Mouse (Mus musculus): ENCODE data around the gene Strada. TPM values are rescaled to one million over a fixed set of nuclear protein-coding genes. Genes with fewer than 3 reads are reported as not detected.
"Not testable (repeated sequence)": the region's sequence is repeated elsewhere in the genome, so short reads cannot be mapped to it uniquely, and the experiment has no call there.

Strada gene
- polyA plus RNA-seq, 1 experiment from 2014 or later: 36.7 TPM

GRCm38 (mm10) chr11:106214856-106215255 lies 12.9 kb upstream of the Strada start:
- H3K4me1 ChIP-seq (ENCODE audit: control insufficient read depth, insufficient read depth, low read length): peaks cover 12% of the 10 kb centered on the region
- peak overlapping the region; percentile 49; the same call in 1 of the 2 replicates for H3K4me2 ChIP-seq (ENCODE audit: low read depth, severe bottlenecking)
- no peak overlapping the region; the same call in 1 of the 2 replicates for H3K9ac ChIP-seq (ENCODE audit: low read length)
- ATAC-seq (ENCODE audit: insufficient number of reproducible peaks, low FRiP score, low TSS enrichment, low read depth) (no peak), DNase-seq (ENCODE audit: low spot score) (no peak)
- WGBS: 89% methylated on average over 5 of the region's 5 CpGs
- no peaks in the 10 kb centered on the region for H3K9me3 ChIP-seq (ENCODE audit: control insufficient read depth, low read length)
- peaks cover 11% of the 10 kb centered on the region; the same call in 1 of the 2 replicates for H3K36me3 ChIP-seq (ENCODE audit: control insufficient read depth, insufficient read depth, low read length)
- peak overlapping the region; percentile 85; the same call in 1 of the 2 replicates for H3K4me3 ChIP-seq (ENCODE audit: low read depth, low read length)
- no peaks in the 10 kb centered on the region for H3K27me3 ChIP-seq (ENCODE audit: control insufficient read depth, insufficient read depth, low read length)
- H3K27ac ChIP-seq (replicated peaks; ENCODE audit: low read depth, low read length): no peak overlapping the region

- Histone ChIP-seq H3K4me1 (ENCODE audit: control insufficient read depth, insufficient read depth, low read length) (peaks cover 8% of the 10 kb centered on the region; the same call in 1 of the 2 replicates), H3K4me2 (ENCODE audit: low read depth, severe bottlenecking) (no peak overlapping the region), H3K36me3 (ENCODE audit: control insufficient read depth, insufficient read depth, low read length) (peaks cover 18% of the 10 kb centered on the region), H3K4me3 (ENCODE audit: low read depth, low read length) (no peak overlapping the region), H3K27ac (replicated peaks; ENCODE audit: low read depth, low read length) (no peak overlapping the region), H3K9me3 (ENCODE audit: control insufficient read depth, low read length) (no peaks in the 10 kb centered on the region), H3K9ac (ENCODE audit: low read length) (no peak overlapping the region), H3K27me3 (ENCODE audit: control insufficient read depth, insufficient read depth, low read length) (no peaks in the 10 kb centered on the region)
- 89% methylated on average over 8 of the region's 8 CpGs for WGBS
- ATAC-seq (ENCODE audit: insufficient number of reproducible peaks, low FRiP score, low TSS enrichment, low read depth) (no peak), DNase-seq (ENCODE audit: low spot score) (no peak)
Observed at GRCm38 (mm10) chr11:106212771-106213170, 10.8 kb upstream of the Strada start.

GRCm38 (mm10) chr11:106201337-106202122 lies 438 bp downstream of the Strada start:
- WGBS: 96% methylated on average over 19 of the region's 19 CpGs
- H3K4me3 ChIP-seq (ENCODE audit: low read depth, low read length): no peak overlapping the region
- H3K27ac ChIP-seq (replicated peaks; ENCODE audit: low read depth, low read length): no peak overlapping the region
- H3K27me3 ChIP-seq (ENCODE audit: control insufficient read depth, insufficient read depth, low read length): no peaks in the 10 kb centered on the region
- H3K4me1 ChIP-seq (ENCODE audit: control insufficient read depth, insufficient read depth, low read length): no peaks in the 10 kb centered on the region
- ATAC-seq (ENCODE audit: insufficient number of reproducible peaks, low FRiP score, low TSS enrichment, low read depth) (no peak), DNase-seq (ENCODE audit: low spot score) (no peak)
- H3K9ac ChIP-seq (ENCODE audit: low read length): no peak overlapping the region
- peaks cover 19% of the 10 kb centered on the region; the same call in 1 of the 2 replicates for H3K36me3 ChIP-seq (ENCODE audit: control insufficient read depth, insufficient read depth, low read length)
- H3K4me2 ChIP-seq (ENCODE audit: low read depth, severe bottlenecking): no peak overlapping the region
- no peaks in the 10 kb centered on the region for H3K9me3 ChIP-seq (ENCODE audit: control insufficient read depth, low read length)

GRCm38 (mm10) chr11:106200756-106201155 lies 1.2 kb downstream of the Strada start:
- DNase-seq (ENCODE audit: low spot score): no peak
- H3K9ac ChIP-seq (ENCODE audit: low read length): no peak overlapping the region
- peaks cover 16% of the 10 kb centered on the region; the same call in 1 of the 2 replicates for H3K36me3 ChIP-seq (ENCODE audit: control insufficient read depth, insufficient read depth, low read length)
- 84% methylated on average over 6 of the region's 6 CpGs for WGBS
- H3K4me1 ChIP-seq (ENCODE audit: control insufficient read depth, insufficient read depth, low read length): no peaks in the 10 kb centered on the region
- no peak overlapping the region for H3K4me2 ChIP-seq (ENCODE audit: low read depth, severe bottlenecking)
- no peak overlapping the region for H3K4me3 ChIP-seq (ENCODE audit: low read depth, low read length)
- H3K27ac ChIP-seq (replicated peaks; ENCODE audit: low read depth, low read length): no peak overlapping the region
- no peak for ATAC-seq (ENCODE audit: insufficient number of reproducible peaks, low FRiP score, low TSS enrichment, low read depth)
- no peaks in the 10 kb centered on the region for H3K27me3 ChIP-seq (ENCODE audit: control insufficient read depth, insufficient read depth, low read length)
- no peaks in the 10 kb centered on the region for H3K9me3 ChIP-seq (ENCODE audit: control insufficient read depth, low read length)

GRCm38 (mm10) chr11:106199997-106200396 lies 2.0 kb downstream of the Strada start:
- not testable (repeated sequence) for ATAC-seq (ENCODE audit: insufficient number of reproducible peaks, low FRiP score, low TSS enrichment, low read depth); H3K27ac ChIP-seq (replicated peaks; ENCODE audit: low read depth, low read length); H3K9ac ChIP-seq (ENCODE audit: low read length); H3K27me3 ChIP-seq (ENCODE audit: control insufficient read depth, insufficient read depth, low read length); H3K4me3 ChIP-seq (ENCODE audit: low read depth, low read length); H3K4me1 ChIP-seq (ENCODE audit: control insufficient read depth, insufficient read depth, low read length); DNase-seq (ENCODE audit: low spot score); H3K4me2 ChIP-seq (ENCODE audit: low read depth, severe bottlenecking); H3K9me3 ChIP-seq (ENCODE audit: control insufficient read depth, low read length)
- peaks cover 16% of the 10 kb centered on the region; the same call in 1 of the 2 replicates for H3K36me3 ChIP-seq (ENCODE audit: control insufficient read depth, insufficient read depth, low read length)
- WGBS: 97% methylated on average over 7 of the region's 7 CpGs

- Histone ChIP-seq H3K4me3 (ENCODE audit: low read depth, low read length) (no peak overlapping the region), H3K9ac (ENCODE audit: low read length) (no peak overlapping the region), H3K27me3 (ENCODE audit: control insufficient read depth, insufficient read depth, low read length) (no peaks in the 10 kb centered on the region), H3K27ac (replicated peaks; ENCODE audit: low read depth, low read length) (no peak overlapping the region), H3K4me1 (ENCODE audit: control insufficient read depth, insufficient read depth, low read length) (0 out of 2 replicates have a peak, but pooled peaks cover 2% of the 10 kb centered on the region), H3K9me3 (ENCODE audit: control insufficient read depth, low read length) (no peaks in the 10 kb centered on the region), H3K36me3 (ENCODE audit: control insufficient read depth, insufficient read depth, low read length) (peaks cover 9% of the 10 kb centered on the region; the same call in 1 of the 2 replicates), H3K4me2 (ENCODE audit: low read depth, severe bottlenecking) (no peak overlapping the region)
- ATAC-seq (ENCODE audit: insufficient number of reproducible peaks, low FRiP score, low TSS enrichment, low read depth) (no peak), DNase-seq (ENCODE audit: low spot score) (no peak)
- 87% methylated on average over 4 of the region's 4 CpGs for WGBS
Observed at GRCm38 (mm10) chr11:106198277-106198676, 3.7 kb downstream of the Strada start.

- Histone ChIP-seq H3K4me3 (ENCODE audit: low read depth, low read length) (no peak overlapping the region), H3K27me3 (ENCODE audit: control insufficient read depth, insufficient read depth, low read length) (no peaks in the 10 kb centered on the region), H3K9ac (ENCODE audit: low read length) (no peak overlapping the region), H3K4me1 (ENCODE audit: control insufficient read depth, insufficient read depth, low read length) (0 out of 2 replicates have a peak, but pooled peaks cover 2% of the 10 kb centered on the region), H3K36me3 (ENCODE audit: control insufficient read depth, insufficient read depth, low read length) (no peaks in the 10 kb centered on the region; the same call in 1 of the 2 replicates), H3K9me3 (ENCODE audit: control insufficient read depth, low read length) (no peaks in the 10 kb centered on the region), H3K27ac (replicated peaks; ENCODE audit: low read depth, low read length) (no peak overlapping the region), H3K4me2 (ENCODE audit: low read depth, severe bottlenecking) (no peak overlapping the region)
- DNase-seq (ENCODE audit: low spot score): no peak
- no peak for ATAC-seq (ENCODE audit: insufficient number of reproducible peaks, low FRiP score, low TSS enrichment, low read depth)
Observed at GRCm38 (mm10) chr11:106195341-106195740, 6.6 kb downstream of the Strada start.

- 0 out of 2 replicates have a peak, but pooled peaks cover 2% of the 10 kb centered on the region for H3K4me1 ChIP-seq (ENCODE audit: control insufficient read depth, insufficient read depth, low read length)
- DNase-seq (ENCODE audit: low spot score): no peak
- H3K4me2 ChIP-seq (ENCODE audit: low read depth, severe bottlenecking): no peak overlapping the region
- WGBS: 93% methylated on average over 7 of the region's 7 CpGs
- H3K27me3 ChIP-seq (ENCODE audit: control insufficient read depth, insufficient read depth, low read length): no peaks in the 10 kb centered on the region
- H3K27ac ChIP-seq (replicated peaks; ENCODE audit: low read depth, low read length): no peak overlapping the region
- no peak overlapping the region for H3K4me3 ChIP-seq (ENCODE audit: low read depth, low read length)
- no peaks in the 10 kb centered on the region; the same call in 1 of the 2 replicates for H3K36me3 ChIP-seq (ENCODE audit: control insufficient read depth, insufficient read depth, low read length)
- no peak for ATAC-seq (ENCODE audit: insufficient number of reproducible peaks, low FRiP score, low TSS enrichment, low read depth)
- no peak overlapping the region for H3K9ac ChIP-seq (ENCODE audit: low read length)
- no peaks in the 10 kb centered on the region for H3K9me3 ChIP-seq (ENCODE audit: control insufficient read depth, low read length)
Observed at GRCm38 (mm10) chr11:106194891-106195290, 7.1 kb downstream of the Strada start.
